Mouse (Mus musculus) liver, adult 2 months (tissue): ENCODE data around the gene Pabpn1l. TPM values are rescaled to one million over a fixed set of nuclear protein-coding genes. Genes with fewer than 3 reads are reported as not detected.

ENCODE experiments used
- DNase-seq: peaks from one replicate; pipeline ENCODE4 v3.0.0-alpha.2; 2011; ENCODE audit warnings: low read depth, low spot score; ENCODE audit errors: extremely low read depth
- H3K27ac ChIP-seq: fragments of 200-500 bp; replicated peaks from 2 replicates; pipeline ENCODE4 v1.5.1; 2012; ENCODE audit warnings: low read depth, mild to moderate bottlenecking, control low read depth, inconsistent platforms, low read length; ENCODE audit not compliant: insufficient read depth
- H3K27me3 ChIP-seq: fragments of 200-500 bp; 2 replicates; pipeline ENCODE4 v1.6.1; 2012; ENCODE audit warnings: mild to moderate bottlenecking, moderate library complexity, low read length, inconsistent platforms; ENCODE audit not compliant: control insufficient read depth, insufficient read depth
- H3K36me3 ChIP-seq: fragments of 200-500 bp; 2 replicates; pipeline ENCODE4 v1.6.1; 2012; ENCODE audit warnings: low read length, inconsistent platforms; ENCODE audit not compliant: control insufficient read depth, insufficient read depth
- H3K4me1 ChIP-seq: fragments of 200-500 bp; 2 replicates; pipeline ENCODE4 v1.6.1; 2011; ENCODE audit warnings: low read length; ENCODE audit not compliant: control insufficient read depth, insufficient read depth
- H3K4me3 ChIP-seq: fragments of 200-500 bp; 2 replicates; pipeline ENCODE4 v1.5.1; 2011; ENCODE audit warnings: low read depth, mild to moderate bottlenecking, control low read depth, low read length, moderate library complexity; ENCODE audit not compliant: insufficient read depth
- H3K79me2 ChIP-seq: fragments of 200-500 bp; 2 replicates; pipeline ENCODE4 v1.6.1; 2012; ENCODE audit warnings: inconsistent platforms, mild to moderate bottlenecking, low read length, moderate library complexity; ENCODE audit not compliant: control insufficient read depth, insufficient read depth
- H3K9ac ChIP-seq: fragments of 200-500 bp; 2 replicates; pipeline ENCODE4 v1.6.1; 2012; ENCODE audit warnings: low read depth, mild to moderate bottlenecking, control low read depth, inconsistent platforms, low read length
- CTCF ChIP-seq: fragments of 200-500 bp; IDR thresholded peaks from 2 replicates; pipeline ENCODE4 v1.5.1; 2011; ENCODE audit warnings: low read depth, low read length, control low read depth
- POLR2A ChIP-seq: fragments of 200-500 bp; IDR thresholded peaks from 2 replicates; pipeline ENCODE4 v1.6.1; 2011; ENCODE audit warnings: low read length, control low read depth; ENCODE audit not compliant: insufficient read depth; ENCODE audit errors: extremely low read depth
- WGBS: fragments of 180-500 bp; shearing (Covaris S2); methylation state at CpG from one replicate; pipeline ENCODE4 v1.1.7; 2018; 5-methylcytosine and 5-hydroxymethylcytosine counted together
- polyA plus RNA-seq: library from polyadenylated mRNA; depleted of rRNA; stranded (reverse); fragments of >200 nt; gene quantifications from 2 replicates; pipeline ENCODE4 v1.2.3, GENCODE M21; 2012
- total RNA-seq: library from RNA; depleted of rRNA; stranded (reverse); fragments of >200 nt; gene quantifications from 2 replicates; pipeline ENCODE4 v1.2.3, GENCODE M21; 2014

Gene Pabpn1l
- total and polyA plus RNA-seq, 2 experiments = not detected

GRCm38 (mm10) chr8:122644175-122644954 is 21.8 kb upstream of the Pabpn1l start:
- H3K27ac ChIP-seq = no peak overlapping the region
- H3K79me2 ChIP-seq = no peaks in the 10 kb centered on the region
- no peak for DNase-seq
- no peaks in the 10 kb centered on the region for H3K36me3 ChIP-seq
- H3K4me1 ChIP-seq = no peaks in the 10 kb centered on the region
- no peak for TF ChIP-seq POLR2A
- no peak for TF ChIP-seq CTCF
- no peak overlapping the region for H3K9ac ChIP-seq
- WGBS = 49% methylated on average over 6 of the region's 6 CpGs
- H3K27me3 ChIP-seq = no peaks in the 10 kb centered on the region
- no peak overlapping the region for H3K4me3 ChIP-seq

DNA sequence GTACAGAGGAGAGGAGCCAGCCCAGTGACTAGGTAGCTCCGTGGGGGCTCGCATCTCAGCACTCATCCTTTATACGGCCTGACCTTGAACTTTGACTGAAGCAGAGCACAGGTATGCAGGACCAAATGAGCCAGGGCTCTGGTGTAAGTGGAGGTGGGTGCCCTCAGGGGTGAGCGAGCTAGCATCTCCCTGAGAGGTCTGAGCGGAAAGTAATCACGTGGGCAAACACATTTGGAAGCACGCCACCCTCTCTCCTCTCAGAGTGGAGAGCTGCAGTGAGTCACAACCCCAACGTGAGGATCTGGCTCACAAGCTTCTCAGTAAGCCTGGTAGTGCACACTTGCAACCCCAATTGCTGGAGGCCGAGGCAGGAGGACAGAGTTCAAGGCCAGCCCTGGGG is 19.5 kb upstream of the Pabpn1l start:
- Histone ChIP-seq H3K9ac (no peak overlapping the region), H3K4me3 (no peak overlapping the region), H3K27me3 (no peaks in the 10 kb centered on the region), H3K36me3 (no peaks in the 10 kb centered on the region), H3K27ac (no peak overlapping the region), H3K4me1 (no peaks in the 10 kb centered on the region), H3K79me2 (no peaks in the 10 kb centered on the region)
- TF ChIP-seq CTCF = no peak
- TF ChIP-seq POLR2A = no peak
- WGBS = 38% methylated on average over 9 of the region's 9 CpGs
- DNase-seq = no peak

- DNase-seq = no peak
- H3K27me3 ChIP-seq = no peaks in the 10 kb centered on the region
- H3K4me1 ChIP-seq = no peaks in the 10 kb centered on the region
- no peak overlapping the region for H3K9ac ChIP-seq
- no peaks in the 10 kb centered on the region for H3K36me3 ChIP-seq
- no peak overlapping the region for H3K4me3 ChIP-seq
- H3K27ac ChIP-seq = no peak overlapping the region
- no peaks in the 10 kb centered on the region for H3K79me2 ChIP-seq
- TF ChIP-seq CTCF = no peak
- no peak for TF ChIP-seq POLR2A
- 81% methylated on average over 15 of the region's 15 CpGs for WGBS
These were observed 18.9 kb upstream of the Pabpn1l start for GRCm38 (mm10) chr8:122641406-122641805.

DNA sequence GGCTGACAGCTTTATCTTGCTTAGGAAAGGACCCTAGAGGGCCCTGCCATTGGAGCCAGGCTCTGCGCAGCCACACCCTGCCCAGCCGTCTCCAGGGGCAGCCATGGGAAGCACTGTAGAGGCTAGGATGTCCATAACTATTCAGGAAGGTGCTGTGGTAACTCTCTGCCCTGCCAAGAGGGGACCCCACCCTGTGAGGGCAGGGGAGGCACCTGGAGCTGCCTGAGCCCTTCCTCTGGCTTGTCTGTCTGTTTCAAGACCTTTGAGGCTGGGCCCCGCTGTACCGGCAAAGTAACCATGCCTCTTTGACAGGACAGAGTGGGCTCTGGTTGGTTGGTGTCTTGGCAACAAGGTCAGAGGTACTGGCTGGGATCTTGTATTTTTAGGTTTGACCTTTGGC is 18.3 kb upstream of the Pabpn1l start:
- TF ChIP-seq POLR2A = no peak
- TF ChIP-seq CTCF = no peak
- no peak overlapping the region for H3K9ac ChIP-seq
- no peaks in the 10 kb centered on the region for H3K27me3 ChIP-seq
- no peak for DNase-seq
- WGBS = 80% methylated on average over 4 of the region's 4 CpGs
- no peak overlapping the region for H3K4me3 ChIP-seq
- no peaks in the 10 kb centered on the region for H3K4me1 ChIP-seq
- H3K79me2 ChIP-seq = no peaks in the 10 kb centered on the region
- no peak overlapping the region for H3K27ac ChIP-seq
- H3K36me3 ChIP-seq = no peaks in the 10 kb centered on the region

GRCm38 (mm10) chr8:122639521-122640248 is 17.1 kb upstream of the Pabpn1l start:
- Histone ChIP-seq H3K4me1 (no peaks in the 10 kb centered on the region), H3K27ac (no peak overlapping the region), H3K9ac (no peak overlapping the region), H3K27me3 (no peaks in the 10 kb centered on the region), H3K36me3 (no peaks in the 10 kb centered on the region), H3K79me2 (no peaks in the 10 kb centered on the region), H3K4me3 (no peak overlapping the region)
- no peak for TF ChIP-seq CTCF
- TF ChIP-seq POLR2A = no peak
- no peak for DNase-seq
- WGBS = 42% methylated on average over 16 of the region's 16 CpGs

- no peak for DNase-seq
- H3K27ac ChIP-seq = no peak overlapping the region
- H3K4me1 ChIP-seq = no peaks in the 10 kb centered on the region
- no peak overlapping the region for H3K4me3 ChIP-seq
- no peaks in the 10 kb centered on the region for H3K36me3 ChIP-seq
- TF ChIP-seq POLR2A = no peak
- no peak for TF ChIP-seq CTCF
- no peak overlapping the region for H3K9ac ChIP-seq
- 83% methylated on average over 16 of the region's 16 CpGs for WGBS
- no peaks in the 10 kb centered on the region for H3K27me3 ChIP-seq
- H3K79me2 ChIP-seq = no peaks in the 10 kb centered on the region
These were observed 16.1 kb upstream of the Pabpn1l start for GRCm38 (mm10) chr8:122638601-122639000.
